Mouse (Mus musculus) embryonic facial prominence, embryonic 13.5 days (tissue): ENCODE results near the gene B3gnt2. TPM values are rescaled to one million over a fixed set of nuclear protein-coding genes. Genes with fewer than 3 reads are reported as not detected.

Source experiments
- ATAC-seq: fragments of 200-750 bp; cut with Nextera tagmentation; 2 replicates; pipeline ENCODE4 v1.8.0; 2017; ENCODE audit warnings: low read depth; ENCODE audit not compliant: insufficient number of reproducible peaks, insufficient read depth, low FRiP score, low TSS enrichment
- H3K27ac ChIP-seq: fragments of 300-500 bp; sonication (generic); 2 replicates; pipeline ENCODE4 v1.5.1; 2015; ENCODE audit warnings: moderate library complexity, mild to moderate bottlenecking, inconsistent platforms
- H3K27me3 ChIP-seq: fragments of 300-500 bp; sonication (generic); 2 replicates; pipeline ENCODE4 v1.6.1; 2015; ENCODE audit warnings: mild to moderate bottlenecking, inconsistent platforms
- H3K36me3 ChIP-seq: fragments of 300-500 bp; sonication (generic); 2 replicates; pipeline ENCODE4 v1.6.1; 2015; ENCODE audit warnings: mild to moderate bottlenecking, inconsistent platforms
- H3K4me1 ChIP-seq: fragments of 300-500 bp; sonication (generic); 2 replicates; pipeline ENCODE4 v1.6.1; 2015; ENCODE audit warnings: inconsistent platforms
- H3K4me2 ChIP-seq: fragments of 300-500 bp; sonication (generic); 2 replicates; pipeline ENCODE4 v1.6.1; 2015; ENCODE audit warnings: moderate library complexity, mild to moderate bottlenecking, inconsistent platforms
- H3K4me3 ChIP-seq: fragments of 300-500 bp; sonication (generic); 2 replicates; pipeline ENCODE4 v1.5.1; 2015; ENCODE audit warnings: mild to moderate bottlenecking, inconsistent platforms
- H3K9ac ChIP-seq: fragments of 300-500 bp; sonication (generic); 2 replicates; pipeline ENCODE4 v1.6.1; 2015; ENCODE audit warnings: mild to moderate bottlenecking, inconsistent platforms
- H3K9me3 ChIP-seq: fragments of 300-500 bp; sonication (generic); 2 replicates; pipeline ENCODE4 v1.6.1; 2016; ENCODE audit warnings: inconsistent platforms
- WGBS: fragments of 180-500 bp; shearing (Covaris S2); methylation state at CpG from one replicate; pipeline ENCODE4 v1.1.7; 2015; ENCODE audit warnings: mixed read lengths; 5-methylcytosine and 5-hydroxymethylcytosine counted together
- polyA plus RNA-seq: library from polyadenylated mRNA; unstranded; fragments of >200 nt; fragmentation: Nextera tagmentation; extraction: Ambion mirVana; gene quantifications from 2 replicates; pipeline ENCODE4 v1.2.1, GENCODE M21; 2015

B3gnt2 gene
- polyA plus RNA-seq, 1 experiment from 2014 or later = 8.5 TPM

DNA sequence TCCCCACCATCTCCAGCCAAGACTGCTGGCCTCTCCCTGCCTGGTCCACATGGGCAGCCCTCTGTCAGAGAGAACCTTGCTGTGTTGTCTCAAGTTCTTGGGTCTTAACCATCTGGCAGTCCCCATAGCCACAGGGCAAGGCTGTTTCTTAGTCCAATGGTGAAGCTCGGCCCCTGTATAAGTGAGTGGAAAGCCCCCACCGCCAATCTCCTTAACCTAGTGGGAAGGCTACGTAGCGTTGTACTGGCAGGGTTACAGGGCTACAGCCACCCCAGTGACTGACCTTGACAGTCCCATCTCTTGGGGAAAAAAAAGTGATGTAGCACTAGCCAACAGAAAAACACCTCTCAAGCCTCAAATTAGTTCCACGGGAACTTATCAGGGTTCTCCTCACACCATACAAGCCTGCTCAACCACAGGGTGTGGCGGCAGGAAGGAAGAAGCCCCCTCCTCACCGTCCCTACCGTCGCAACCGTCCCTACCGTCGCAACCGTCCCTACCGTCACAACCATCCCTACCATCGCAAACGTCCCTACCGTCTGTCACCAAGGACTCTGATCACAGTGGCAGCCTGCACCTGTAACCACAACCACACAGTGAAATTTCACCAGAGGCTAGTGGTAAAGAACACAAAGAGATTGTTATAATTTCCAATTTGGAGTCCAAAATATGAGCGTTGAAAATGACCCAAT, 98.4 kb downstream of the B3gnt2 start:
- no peak for ATAC-seq
- Histone ChIP-seq H3K4me3 (no peak overlapping the region), H3K4me2 (no peak overlapping the region), H3K27me3 (no peaks in the 10 kb centered on the region), H3K36me3 (no peaks in the 10 kb centered on the region), H3K4me1 (no peaks in the 10 kb centered on the region), H3K9me3 (no peaks in the 10 kb centered on the region), H3K27ac (no peak overlapping the region), H3K9ac (no peak overlapping the region)
- 87% methylated on average over 18 of the region's 18 CpGs for WGBS

DNA sequence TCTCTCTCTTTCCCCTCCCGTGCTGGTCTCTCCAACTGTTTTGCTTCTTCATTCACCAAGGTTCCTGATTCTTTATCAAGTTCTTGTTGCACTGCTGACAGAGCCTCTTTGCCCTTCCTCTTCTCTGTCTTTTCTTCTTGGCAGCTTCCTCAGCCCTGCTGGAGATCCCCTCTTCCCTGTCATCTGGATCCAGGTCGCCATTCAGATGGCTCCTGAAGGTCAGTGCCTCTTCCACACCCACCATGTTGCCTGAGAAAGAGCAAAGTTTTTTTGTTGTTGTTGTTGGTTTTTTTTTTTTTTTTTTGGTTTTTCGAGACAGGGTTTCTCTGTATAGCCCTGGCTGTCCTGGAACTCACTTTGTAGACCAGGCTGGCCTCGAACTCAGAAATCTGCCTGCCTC, 101.0 kb downstream of the B3gnt2 start:
- WGBS = 77% methylated on average over 4 of the region's 4 CpGs
- H3K9ac ChIP-seq = no peak overlapping the region

DNA sequence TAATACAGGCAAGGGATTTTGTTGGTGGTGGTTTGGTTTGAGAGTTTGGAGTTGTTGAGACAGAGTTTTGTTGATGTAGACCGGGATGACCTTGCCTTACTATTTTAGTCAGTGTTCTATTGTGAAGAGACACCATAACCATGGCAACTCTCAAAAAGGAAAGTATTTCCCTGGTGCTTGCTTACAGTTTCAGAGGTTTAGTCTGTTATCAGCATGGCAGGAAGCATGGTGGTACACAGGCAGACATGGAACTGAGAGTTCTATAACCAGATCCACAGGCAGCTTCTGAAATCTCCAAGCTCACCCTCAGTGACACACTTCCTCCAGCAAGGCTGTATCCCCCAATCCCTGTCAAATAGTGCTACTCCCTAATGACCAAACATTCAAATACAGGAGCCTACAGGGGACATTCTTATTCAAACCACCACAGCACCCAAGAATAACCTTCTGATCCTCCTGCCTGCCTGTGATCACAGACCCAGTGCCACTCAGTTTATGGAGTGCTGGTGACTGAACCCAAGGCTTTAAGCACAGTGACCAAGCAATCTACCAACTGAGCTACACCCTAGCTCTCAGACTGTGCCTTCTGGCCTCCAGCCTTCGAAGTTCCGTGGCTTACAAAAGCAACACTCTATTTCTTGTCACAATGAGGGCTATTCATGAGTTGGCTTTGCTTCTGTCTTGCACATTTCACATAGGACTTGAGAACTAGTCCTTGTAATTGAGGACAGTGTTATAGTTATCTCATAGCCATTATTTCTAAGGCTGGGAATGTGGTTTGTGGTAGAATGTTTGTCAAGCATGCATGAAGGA, 104.4 kb downstream of the B3gnt2 start:
- Histone ChIP-seq H3K9me3 (no peaks in the 10 kb centered on the region), H3K27me3 (no peaks in the 10 kb centered on the region), H3K27ac (no peak overlapping the region), H3K9ac (no peak overlapping the region), H3K4me3 (no peak overlapping the region), H3K4me1 (no peaks in the 10 kb centered on the region), H3K4me2 (no peak overlapping the region), H3K36me3 (no peaks in the 10 kb centered on the region)
- WGBS = 59% methylated on average over 3 of the region's 3 CpGs
- ATAC-seq = no peak

More for the DNA sequence above, 101.0 kb downstream of the B3gnt2 start:
- Histone ChIP-seq H3K4me2 (no peak overlapping the region), H3K4me3 (no peak overlapping the region), H3K36me3 (no peaks in the 10 kb centered on the region), H3K27me3 (no peaks in the 10 kb centered on the region), H3K9me3 (no peaks in the 10 kb centered on the region), H3K4me1 (no peaks in the 10 kb centered on the region), H3K27ac (no peak overlapping the region)
- no peak for ATAC-seq

DNA sequence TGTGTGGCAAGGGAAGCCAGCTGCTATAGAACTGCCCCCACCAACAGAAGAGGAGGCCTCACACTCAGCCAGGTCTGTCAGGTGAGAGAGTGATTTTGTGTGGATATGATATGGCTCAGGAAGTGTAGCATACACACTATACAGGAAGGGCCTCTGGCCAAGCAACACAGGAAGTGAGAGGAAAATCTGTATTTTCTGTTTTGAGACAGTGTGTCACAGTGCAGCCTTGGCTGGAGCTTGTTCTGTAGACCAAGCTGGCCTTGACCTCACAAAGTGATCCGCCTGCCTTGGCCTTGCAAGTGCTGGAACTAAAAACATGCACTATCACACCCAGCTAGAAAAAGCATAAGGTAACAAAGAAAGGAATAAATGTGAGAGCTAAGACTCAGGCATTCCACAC, 105.6 kb downstream of the B3gnt2 start:
- Histone ChIP-seq H3K4me3 (no peak overlapping the region), H3K9ac (no peak overlapping the region), H3K27me3 (no peaks in the 10 kb centered on the region), H3K4me1 (no peaks in the 10 kb centered on the region), H3K9me3 (no peaks in the 10 kb centered on the region), H3K27ac (no peak overlapping the region), H3K36me3 (no peaks in the 10 kb centered on the region), H3K4me2 (no peak overlapping the region)
- 85% methylated on average over 1 of the region's 1 CpGs for WGBS
- no peak for ATAC-seq

DNA sequence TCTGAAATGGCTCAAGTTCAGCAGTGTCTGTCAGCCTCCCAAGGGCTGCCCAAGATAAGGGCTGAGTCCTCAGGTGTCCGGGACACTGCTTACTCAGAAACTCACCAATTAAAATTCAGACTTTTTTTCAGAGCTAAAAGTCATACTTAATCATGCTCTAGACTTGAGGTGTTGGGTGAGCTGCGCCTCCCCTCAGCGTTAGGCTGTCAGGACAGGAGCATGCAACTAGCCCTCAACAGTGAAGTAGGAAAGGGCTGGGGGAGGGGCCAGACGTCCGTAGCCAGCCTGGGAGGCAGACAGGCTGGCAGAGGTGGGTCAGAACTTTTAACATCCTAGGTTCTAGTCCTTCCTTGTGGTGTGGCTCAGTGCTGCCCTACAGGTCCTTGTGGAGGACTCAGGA, 108.2 kb downstream of the B3gnt2 start:
- H3K4me3 ChIP-seq = no peak overlapping the region
- no peak for ATAC-seq
- H3K4me1 ChIP-seq = no peaks in the 10 kb centered on the region
- WGBS = 37% methylated on average over 5 of the region's 5 CpGs
- H3K9ac ChIP-seq = no peak overlapping the region
- no peaks in the 10 kb centered on the region for H3K27me3 ChIP-seq
- H3K9me3 ChIP-seq = no peaks in the 10 kb centered on the region
- H3K4me2 ChIP-seq = no peak overlapping the region
- H3K36me3 ChIP-seq = no peaks in the 10 kb centered on the region
- H3K27ac ChIP-seq = no peak overlapping the region

DNA sequence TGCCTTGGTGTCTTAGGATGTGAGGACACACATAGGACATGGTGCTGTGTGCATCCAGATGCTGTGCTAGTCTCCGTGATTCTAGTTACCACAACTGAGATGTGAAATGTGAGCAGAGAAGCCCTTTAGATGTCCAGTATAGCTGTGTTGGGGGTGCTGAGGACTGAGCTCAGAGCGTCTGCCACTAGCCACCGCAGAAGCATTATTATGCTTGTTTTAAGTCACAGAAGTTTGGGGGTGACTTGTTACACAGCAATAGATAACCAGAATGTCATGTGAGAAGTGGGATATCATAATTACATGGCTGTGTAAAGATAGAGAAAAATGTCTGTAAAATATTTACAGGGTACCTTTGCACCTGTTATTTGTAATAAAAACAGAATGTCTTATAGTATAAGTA, 109.2 kb downstream of the B3gnt2 start:
- Histone ChIP-seq H3K9ac (no peak overlapping the region), H3K4me1 (no peaks in the 10 kb centered on the region), H3K27me3 (no peaks in the 10 kb centered on the region), H3K9me3 (no peaks in the 10 kb centered on the region), H3K36me3 (no peaks in the 10 kb centered on the region), H3K4me2 (no peak overlapping the region), H3K4me3 (no peak overlapping the region), H3K27ac (no peak overlapping the region)
- ATAC-seq = no peak
- WGBS = 85% methylated on average over 3 of the region's 3 CpGs

DNA sequence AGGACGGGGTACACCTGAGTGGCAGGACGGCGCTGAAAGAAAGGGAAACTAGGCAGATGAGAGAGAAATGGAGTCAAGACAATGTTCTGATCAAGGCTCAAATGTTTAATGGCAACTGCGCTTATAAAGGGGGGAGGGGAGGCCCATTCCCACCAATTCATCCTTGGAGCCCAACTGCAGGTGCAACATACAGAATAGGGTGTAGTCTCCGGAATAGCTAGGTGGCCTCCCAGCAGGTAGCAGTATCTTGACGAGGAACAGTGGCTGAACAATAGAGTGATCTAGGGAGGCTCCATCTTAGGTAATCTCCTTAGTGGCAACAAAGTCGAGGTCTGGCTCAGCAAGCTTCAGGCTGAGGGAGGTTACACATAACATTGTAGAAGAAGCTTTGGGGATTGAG, 113.4 kb downstream of the B3gnt2 start:
- Histone ChIP-seq H3K27ac (no peak overlapping the region), H3K4me1 (no peaks in the 10 kb centered on the region), H3K9ac (no peak overlapping the region), H3K4me2 (no peak overlapping the region), H3K27me3 (no peaks in the 10 kb centered on the region), H3K36me3 (no peaks in the 10 kb centered on the region), H3K4me3 (no peak overlapping the region), H3K9me3 (peaks cover 5% of the 10 kb centered on the region; the same call in 1 of the 2 replicates)
- WGBS = 76% methylated on average over 7 of the region's 7 CpGs
- ATAC-seq = no peak

DNA sequence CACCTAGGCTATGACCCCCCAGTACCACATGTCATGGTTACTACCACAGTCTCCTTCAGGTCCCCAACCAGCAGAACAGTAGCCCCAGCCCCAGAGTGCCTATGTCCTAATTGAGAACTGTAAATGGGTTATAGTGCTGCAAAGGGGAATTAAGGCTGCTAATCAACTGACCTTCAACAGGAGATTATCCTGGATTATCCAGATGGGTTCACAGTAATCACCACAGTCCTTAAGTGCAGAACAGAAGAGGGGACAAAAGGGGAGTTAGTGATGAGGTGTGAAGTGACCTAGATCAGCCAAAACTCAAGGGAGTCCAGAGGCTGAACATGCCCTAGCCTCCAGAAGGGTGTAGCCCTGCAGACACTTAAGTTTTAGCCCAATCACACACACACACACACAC, 115.4 kb downstream of the B3gnt2 start:
- no peaks in the 10 kb centered on the region for H3K36me3 ChIP-seq
- H3K4me1 ChIP-seq = 0 out of 2 replicates have a peak, but pooled peaks cover 2% of the 10 kb centered on the region
- H3K9me3 ChIP-seq = peaks cover 5% of the 10 kb centered on the region; the same call in 1 of the 2 replicates
- no peak for ATAC-seq
- H3K9ac ChIP-seq = no peak overlapping the region
- H3K4me3 ChIP-seq = no peak overlapping the region
- no peaks in the 10 kb centered on the region for H3K27me3 ChIP-seq
- H3K27ac ChIP-seq = no peak overlapping the region
- no peak overlapping the region for H3K4me2 ChIP-seq

DNA sequence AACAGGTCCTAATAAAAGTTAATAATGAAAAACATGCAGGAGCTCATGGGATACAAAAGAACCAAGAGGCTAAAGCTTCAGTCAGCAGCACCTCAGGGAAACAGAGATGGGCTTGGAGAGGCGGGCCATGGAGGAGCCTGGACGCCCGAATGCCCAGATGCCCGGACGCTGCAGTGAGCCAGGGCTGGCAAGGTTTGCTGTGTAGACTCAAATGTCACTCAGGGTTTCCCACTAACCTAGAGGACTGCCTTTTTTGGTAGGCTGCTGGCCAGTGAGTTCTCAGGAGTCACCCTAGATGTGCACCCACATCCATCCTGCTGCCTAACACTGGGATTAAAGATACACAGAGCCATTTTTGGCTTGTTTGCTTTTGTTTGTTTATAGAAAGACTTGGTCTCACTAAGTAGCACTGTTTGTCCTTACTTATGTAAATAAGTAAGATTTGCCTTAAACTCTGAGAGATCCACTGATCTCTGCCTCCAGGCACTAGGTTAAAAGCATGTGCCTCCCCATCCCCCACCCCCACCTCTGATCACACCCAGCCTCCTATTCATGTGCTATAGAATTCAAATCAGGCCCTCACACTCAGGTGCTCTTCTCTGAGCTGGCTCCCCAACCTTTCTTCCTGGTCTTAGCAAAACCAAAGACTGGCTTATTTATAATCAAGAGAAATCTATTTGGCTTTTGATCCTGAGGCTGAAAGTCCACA, 117.0 kb downstream of the B3gnt2 start:
- ATAC-seq = no peak

DNA sequence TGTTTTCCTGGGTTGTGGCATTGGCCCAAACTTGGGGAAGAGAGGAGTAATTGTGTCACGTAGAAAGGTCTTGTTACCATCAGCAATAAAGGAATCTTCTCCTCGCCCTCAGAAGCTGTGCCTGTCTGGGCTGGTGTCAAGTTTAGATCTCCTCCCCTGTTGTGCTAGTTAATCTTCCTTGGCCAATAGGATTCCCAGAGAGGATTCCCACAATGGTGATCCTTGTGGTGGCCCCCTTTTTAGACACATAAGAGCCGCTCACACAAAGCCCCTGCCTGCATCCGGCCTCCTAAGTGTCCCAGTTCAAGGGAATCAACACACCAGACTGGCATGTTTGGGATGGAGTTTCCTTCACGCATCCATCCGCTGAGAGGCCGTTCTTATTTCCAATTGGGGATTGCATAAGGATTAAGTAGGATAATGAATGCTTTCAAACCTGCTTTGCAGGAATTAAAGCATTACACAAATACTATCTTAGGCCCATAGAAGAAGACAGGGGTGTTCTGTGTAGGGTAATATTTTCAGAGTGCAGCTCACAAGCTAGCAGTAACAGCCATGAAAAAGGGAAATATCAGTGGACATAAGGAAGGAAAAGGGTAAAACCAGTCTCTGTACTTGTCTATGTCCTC, 118.6 kb downstream of the B3gnt2 start:
- peaks cover 5% of the 10 kb centered on the region; the same call in 1 of the 2 replicates for H3K9me3 ChIP-seq
- H3K27me3 ChIP-seq = no peaks in the 10 kb centered on the region
- H3K4me1 ChIP-seq = 0 out of 2 replicates have a peak, but pooled peaks cover 2% of the 10 kb centered on the region
- WGBS = 38% methylated on average over 7 of the region's 7 CpGs
- no peaks in the 10 kb centered on the region for H3K36me3 ChIP-seq
- no peak overlapping the region for H3K4me2 ChIP-seq
- no peak overlapping the region for H3K4me3 ChIP-seq
- H3K27ac ChIP-seq = peak overlapping the region; percentile 28; the same call in 1 of the 2 replicates
- H3K9ac ChIP-seq = no peak overlapping the region
- peak; percentile 49; the same call in 1 of the 2 replicates for ATAC-seq

More for the DNA sequence above, 117.0 kb downstream of the B3gnt2 start:
- no peaks in the 10 kb centered on the region for H3K27me3 ChIP-seq
- H3K4me1 ChIP-seq = 0 out of 2 replicates have a peak, but pooled peaks cover 2% of the 10 kb centered on the region
- H3K4me2 ChIP-seq = no peak overlapping the region
- no peak overlapping the region for H3K4me3 ChIP-seq
- 83% methylated on average over 5 of the region's 5 CpGs for WGBS
- H3K9ac ChIP-seq = no peak overlapping the region
- no peak overlapping the region for H3K27ac ChIP-seq
- H3K36me3 ChIP-seq = no peaks in the 10 kb centered on the region
- peaks cover 5% of the 10 kb centered on the region; the same call in 1 of the 2 replicates for H3K9me3 ChIP-seq

DNA sequence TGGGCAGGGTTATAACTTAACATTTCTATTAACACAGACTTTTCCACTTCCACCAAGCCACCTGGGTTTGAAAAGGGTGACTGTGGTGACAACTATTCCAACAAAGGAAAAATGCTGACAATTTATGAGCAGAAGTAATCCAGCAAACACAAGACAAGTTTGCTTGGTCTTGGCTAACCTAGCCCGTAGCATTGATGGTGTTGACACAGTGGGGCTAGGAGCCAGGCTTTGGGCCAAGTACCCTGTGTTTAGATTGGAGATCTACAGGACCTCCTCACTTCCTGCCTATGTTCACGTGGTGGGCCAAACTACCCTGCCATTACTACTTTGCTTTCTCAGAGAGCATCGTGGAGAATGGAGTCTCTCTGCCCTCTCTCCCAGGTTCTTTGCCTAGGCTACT, 119.3 kb downstream of the B3gnt2 start:
- Histone ChIP-seq H3K9me3 (peaks cover 5% of the 10 kb centered on the region; the same call in 1 of the 2 replicates), H3K27ac (peak overlapping the region; percentile 28; the same call in 1 of the 2 replicates), H3K9ac (no peak overlapping the region), H3K4me3 (no peak overlapping the region), H3K27me3 (no peaks in the 10 kb centered on the region), H3K36me3 (no peaks in the 10 kb centered on the region), H3K4me2 (no peak overlapping the region), H3K4me1 (0 out of 2 replicates have a peak, but pooled peaks cover 2% of the 10 kb centered on the region)
- 66% methylated on average over 3 of the region's 3 CpGs for WGBS
- ATAC-seq = no peak
